Mouse (Mus musculus): ENCODE data around the gene Acacb.

DNA sequence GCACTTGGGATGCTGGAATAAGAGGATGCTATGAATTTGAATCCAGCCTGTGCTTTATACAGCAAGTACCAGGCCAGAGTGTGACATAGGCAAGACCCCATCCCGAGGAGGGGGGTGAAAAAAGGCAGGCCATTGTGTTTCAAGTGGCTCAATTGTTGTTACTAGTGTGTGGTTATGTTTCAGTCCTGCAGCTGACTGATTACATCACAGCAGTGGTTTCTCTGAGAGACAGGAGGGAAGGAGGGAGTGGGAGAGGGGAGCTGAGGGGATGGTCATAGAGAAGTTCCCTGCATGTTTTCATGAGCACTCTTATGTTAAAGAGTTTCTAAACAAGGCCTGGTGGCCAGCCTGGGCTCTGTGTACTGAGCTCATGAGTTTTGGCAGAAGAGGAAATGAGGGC, 43.5 kb upstream of the Acacb start:
- TF ChIP-seq CTCF (IDR thresholded peaks at IDR 0.05; ENCODE audit: extremely low read depth, insufficient read depth, low read length), result no peak
- no peak for TF ChIP-seq POLR2A (IDR thresholded peaks at IDR 0.05; ENCODE audit: extremely low read depth, insufficient read depth, low read length)
